Mouse (Mus musculus): ENCODE measurements at regions not wholly inside any gene's neighbourhood (a gene's known extent, or its start where the extent isn't known, plus 50 kb on each side); places are given as distances from the start of the nearest gene placed in this dataset.

DNA sequence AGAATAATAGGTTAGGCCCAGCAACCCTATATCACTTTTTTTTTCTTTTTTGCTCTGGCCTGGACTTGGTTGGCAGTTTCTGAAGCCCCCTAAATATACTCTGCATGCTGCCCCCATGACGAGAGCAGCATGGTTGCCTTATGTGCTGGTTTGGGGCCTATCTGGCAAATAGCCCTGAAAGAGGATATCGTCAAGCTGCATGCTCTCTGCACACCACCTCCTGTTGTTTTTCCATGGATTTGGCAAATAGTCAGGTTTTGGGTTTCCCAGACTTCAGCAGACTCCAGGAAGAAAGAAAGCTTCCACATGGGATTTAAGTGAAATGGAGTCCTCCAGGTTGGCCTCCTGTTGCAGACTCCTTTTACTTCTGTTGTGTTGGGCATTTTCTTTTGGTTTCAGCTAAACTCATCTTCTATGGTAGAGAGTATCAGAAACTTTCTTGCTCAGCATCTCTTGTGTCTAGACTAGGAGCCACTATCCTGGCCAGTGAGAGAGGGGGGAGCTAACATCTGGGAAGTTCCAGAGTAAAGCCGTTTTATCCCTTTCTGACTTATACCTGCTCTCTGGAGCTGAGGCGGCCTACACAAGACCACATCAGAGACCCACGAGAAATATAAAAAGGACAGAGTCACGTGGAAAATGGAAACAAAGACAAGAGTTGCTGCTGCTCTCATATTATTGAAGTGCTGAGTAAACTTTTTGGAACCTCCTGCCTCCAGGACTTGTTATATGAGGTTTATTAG, 140.4 kb upstream of the Egfl6 start:
- no peak for DNase-seq

DNA sequence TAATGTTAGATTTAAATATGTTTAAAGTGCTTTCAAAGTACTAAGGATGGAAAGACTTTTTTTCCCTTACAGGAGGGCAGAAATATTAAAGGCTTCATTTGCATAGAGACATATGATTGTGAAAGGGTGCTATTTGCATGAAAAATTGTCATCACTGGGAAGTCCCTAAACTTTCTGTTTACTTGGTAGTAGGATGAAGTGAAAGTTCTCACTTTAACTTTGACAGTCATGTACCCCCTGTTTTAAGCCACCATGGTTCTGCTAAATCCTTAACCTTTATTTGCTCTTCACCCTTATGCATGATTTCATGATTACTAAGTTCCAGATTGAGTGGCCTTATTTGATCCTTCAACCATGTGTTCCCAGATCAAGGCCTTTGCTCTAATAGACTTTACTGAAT, 132.6 kb upstream of the Egfl6 start:
- no peak for DNase-seq

DNA sequence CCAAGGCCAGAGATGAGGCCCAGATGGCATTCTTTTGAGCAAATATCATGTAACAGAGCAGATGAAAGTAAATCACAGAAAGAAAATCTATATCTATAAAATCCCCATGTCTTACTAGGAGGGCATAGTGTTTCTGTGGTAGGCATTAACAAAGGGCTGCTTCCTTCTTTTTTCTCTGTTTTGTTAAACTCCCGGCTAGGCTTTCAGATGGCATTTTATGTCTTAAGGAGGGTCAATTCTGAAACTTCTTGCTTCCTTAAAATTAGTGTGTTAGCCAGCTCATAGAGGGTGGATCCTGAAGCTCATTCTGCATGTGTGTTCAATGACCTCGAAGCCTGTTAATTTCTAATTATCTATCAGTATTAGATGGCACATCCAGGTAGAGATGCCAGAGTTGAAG, 123.8 kb upstream of the Egfl6 start:
- no peak for DNase-seq

DNA sequence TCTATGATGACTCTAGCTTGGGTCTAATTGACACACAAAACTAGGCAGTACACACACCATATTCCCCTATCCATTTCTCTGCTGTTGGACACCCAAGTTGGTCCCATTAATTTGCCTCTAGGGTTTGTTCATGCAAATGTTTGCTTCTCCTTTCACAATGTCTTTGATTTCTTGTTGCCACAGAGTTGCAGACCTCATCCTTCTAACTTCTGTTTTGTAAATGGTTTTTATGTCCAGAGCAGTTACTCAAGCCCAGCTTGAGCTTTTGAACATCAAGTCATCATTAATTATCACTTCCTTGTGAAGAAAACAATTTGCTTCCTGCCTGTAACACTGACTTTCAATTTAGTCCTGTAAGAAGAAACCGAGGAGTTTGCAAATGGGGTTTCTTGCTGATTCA, 122.6 kb upstream of the Egfl6 start:
- DNase-seq = no peak

DNA sequence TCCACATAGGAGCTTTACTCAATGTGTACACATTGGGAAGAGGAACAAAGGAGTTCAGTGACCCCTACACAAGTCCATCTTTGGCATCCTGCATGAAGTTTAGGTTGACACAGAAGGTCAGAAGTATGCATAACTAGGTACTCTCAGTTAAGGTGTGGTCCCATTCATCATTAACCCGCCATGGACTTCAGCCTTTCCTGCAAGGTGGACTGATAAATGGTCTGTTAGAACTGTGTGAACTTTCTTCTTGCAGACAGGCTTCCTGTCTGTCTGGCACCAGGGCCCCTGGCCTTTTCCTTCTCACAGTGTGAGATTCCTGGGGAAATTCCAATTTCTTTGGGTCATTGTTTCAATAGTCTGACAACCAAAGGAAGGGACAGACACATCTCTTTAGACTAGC, 121.5 kb upstream of the Egfl6 start:
- DNase-seq = no peak

DNA sequence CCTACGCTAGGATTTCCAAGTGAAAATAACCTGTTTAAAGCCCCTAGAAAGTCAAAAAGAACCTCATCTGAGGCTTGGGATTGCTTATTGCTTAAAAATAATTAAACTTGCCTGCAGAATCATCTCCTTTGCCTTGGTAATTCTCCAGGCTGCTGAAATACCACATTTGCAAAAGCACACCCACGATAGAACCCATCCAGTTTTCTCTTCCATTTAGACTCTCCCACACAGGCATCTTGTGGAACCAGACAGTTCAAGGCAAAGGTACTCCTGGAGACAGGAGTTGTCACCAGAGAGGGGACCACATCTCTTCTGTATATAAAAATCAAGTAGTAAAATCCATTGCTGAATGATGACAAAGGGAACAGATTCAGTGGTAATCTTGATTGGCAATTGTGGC, 118.8 kb upstream of the Egfl6 start:
- no peak for DNase-seq

DNA sequence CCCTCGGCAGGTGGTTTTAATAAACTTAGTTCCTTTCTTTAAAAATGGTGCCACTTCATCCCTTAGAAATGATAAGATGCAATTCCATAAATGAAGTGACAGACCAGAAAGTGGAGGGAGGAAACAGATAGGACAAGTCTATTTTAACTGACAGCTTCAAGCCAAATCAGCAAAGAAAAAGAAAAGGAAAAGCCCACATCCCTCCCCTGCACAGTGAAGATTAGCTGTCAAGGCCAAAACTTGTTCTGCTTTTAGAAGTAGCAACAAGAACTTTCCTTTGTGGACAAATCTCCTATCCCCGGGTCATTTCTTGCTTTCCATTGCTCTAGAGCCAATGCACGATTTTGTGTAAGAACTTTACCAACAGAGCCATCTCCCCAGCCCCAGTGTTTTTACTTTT, 108.7 kb upstream of the Egfl6 start:
- no peak for DNase-seq

DNA sequence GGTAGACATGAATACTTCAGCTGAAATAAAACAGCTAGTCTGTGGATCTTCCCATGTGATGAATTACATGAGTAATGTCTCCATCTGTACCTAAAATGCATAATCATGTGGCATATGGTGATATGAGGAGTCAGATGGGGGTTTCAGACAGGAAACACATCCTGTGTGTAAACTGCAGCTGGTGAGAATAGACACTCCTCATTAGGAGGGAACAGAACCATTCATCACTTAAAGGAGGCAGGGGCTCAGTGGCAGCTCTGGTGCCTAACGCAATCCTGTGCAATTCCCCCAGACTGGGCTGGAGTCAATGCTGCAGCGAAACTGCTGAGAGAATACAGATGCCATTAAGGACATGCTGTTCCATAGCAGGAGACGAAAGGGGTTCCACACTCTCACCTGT, 103.3 kb upstream of the Egfl6 start:
- no peak for DNase-seq

DNA sequence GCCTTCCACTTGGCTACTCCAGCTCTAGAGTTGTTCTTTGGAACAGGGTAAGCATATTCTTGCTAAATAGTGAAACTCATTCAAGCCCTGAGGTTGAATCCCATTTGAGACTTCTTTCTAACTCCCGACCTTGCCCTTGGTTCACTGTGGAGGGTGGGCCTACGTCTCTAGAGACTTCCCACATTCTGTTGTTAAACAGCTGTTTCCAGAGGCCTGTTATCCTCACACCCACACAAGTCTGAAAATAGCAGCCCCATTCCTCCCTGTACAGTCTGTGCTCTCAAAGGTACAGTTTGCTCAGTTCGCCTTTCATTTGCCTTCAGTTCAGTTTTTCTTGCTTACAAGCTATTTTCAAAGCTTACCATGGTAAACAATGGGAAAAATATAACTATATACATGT, 87.9 kb upstream of the Egfl6 start:
- no peak for DNase-seq

DNA sequence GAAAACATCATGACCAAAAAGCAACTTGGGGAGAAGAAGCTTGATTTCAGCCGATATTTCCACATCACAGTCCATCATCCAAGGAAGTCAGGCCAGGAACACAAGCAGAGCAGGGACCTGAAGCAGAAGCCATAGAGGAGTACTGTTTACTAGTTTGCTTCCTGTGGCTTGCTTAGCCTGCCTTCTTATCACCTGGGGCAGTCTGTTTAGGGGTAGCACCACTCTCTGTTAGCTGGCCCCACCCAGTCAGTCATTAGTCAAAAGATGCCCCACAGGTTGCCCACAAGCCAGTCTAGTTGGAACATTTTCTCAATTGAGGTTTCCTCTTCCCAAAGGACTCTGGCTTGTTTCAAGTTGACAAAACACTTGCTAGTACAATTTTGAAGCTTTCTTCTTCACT, 87.1 kb upstream of the Egfl6 start:
- no peak for DNase-seq

DNA sequence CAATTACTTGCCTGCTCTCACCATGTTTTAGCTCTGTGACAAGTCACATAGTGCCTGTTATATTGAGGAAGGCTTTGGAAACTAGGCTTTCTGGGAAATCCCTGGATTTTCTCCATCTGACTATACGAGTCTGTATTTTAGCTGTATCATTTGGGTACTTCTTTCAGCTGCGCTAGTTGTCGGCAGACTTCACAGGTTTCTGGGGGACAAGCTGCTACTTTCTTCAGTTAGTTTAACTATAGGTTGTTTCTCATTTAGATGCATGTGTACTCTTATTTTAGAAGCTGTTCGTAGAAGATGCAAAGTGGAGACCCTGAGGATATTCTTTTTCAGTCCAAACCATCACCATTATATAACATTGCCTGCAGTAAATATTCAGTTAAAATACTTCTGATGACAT, 86.3 kb upstream of the Egfl6 start:
- no peak for DNase-seq

DNA sequence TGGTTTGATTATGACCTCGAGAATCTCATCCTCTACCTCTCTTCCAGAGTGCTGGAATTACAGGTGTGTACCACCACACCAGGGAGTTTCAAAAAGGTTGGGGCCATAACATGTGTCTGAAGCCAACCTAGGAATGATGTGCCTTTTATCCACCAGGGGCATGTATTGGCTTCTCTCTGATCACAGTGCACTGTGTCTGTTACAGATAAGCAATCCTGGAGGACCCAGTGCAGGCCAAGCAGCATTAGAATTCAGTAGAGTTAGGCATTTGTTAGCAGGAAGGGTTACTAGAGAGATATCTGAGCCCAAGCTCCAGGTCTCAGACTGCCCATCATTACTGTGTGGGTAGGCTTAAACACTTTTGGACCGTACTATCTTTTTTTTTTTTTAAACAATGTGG, 80.8 kb upstream of the Egfl6 start:
- DNase-seq = no peak

DNA sequence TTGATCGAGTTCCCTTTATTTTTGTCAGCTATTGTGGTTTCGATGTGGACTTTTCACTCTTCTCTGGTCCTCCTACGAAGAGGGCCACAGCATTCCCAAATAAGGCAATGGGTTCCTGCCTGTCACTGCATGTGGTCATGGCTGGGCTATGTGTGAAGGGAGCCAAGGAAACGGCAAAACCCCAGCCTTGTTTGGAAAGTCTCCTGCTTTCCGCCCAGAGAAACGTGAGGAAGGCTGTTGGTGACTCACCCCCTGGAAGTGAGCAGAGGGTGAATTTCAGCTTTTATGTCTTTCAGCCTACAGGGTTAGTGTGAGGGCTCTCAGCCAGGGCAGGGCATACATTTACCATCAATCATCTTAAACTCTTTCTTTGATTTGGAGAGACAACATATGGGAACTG, 76.3 kb upstream of the Egfl6 start:
- peak; percentile 57 to 74 for DNase-seq

DNA sequence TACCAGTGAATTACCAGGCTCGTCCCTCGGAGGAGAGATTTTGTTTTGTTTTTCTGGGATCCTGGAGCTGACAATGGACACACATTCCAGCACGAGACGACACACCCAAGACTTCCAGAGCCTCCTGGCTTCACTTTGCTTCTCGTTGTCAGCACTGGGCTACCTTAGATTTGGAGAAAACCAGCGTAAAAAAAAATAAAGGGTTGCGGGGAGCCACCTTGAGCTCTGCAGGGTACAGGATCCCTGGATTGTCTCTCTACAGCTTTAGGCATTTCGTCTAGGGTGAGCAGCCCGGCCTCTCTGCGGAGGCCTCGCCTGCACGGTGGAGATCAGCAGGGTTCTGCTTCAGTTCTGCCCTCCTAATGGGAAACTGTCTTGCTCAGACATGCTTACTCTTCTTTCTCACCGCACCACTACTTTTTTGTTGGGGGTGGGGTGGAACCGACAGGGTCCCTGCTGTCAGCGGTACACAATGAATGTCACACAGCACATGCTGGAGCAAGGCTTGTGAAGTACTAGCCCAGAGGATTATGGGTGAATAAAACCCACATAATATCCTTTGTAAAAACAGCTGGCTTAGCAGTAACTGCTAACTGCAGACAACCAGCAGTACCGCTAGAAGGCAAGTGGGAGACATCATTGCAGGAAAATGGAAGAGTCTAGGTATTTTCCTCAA, 75.7 kb upstream of the Egfl6 start:
- peak; percentile 7 to 64 for DNase-seq

DNA sequence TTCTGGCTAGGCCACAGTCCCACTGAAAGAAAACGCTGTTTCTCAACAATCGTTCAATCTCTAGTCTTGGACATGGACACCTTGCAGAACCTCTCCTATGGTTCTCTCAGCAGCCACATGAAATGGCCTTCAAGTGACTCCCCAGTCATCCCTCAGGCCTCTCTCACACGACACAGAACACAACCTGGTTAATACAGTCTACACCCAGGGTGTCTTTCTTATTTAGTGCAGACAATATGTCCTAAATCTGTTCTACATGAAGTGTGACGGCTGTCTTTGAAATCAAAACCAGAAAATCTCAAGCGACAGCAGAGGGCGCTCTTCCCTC, 75.2 kb upstream of the Egfl6 start:
- DNase-seq = peak in 1 of 2 experiments; percentile 59

DNA sequence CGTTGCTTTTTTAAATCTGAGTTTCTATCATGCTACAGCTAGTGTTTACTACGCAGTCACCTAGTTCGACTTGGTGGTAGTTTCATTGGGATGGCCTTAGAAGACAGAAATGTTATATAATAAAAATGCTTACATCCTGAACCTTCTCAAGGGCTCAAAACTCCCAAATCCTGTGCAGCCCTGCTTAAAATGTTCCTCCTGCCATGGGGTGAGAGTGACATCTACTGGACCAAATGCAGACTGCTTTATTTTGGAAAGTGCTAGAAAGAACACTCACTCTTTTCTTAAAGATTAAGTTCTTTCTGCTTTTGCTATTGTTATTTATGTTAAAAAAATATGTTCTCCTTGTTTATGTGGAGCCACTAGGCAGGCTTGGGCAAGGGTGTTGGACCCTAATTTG, 66.9 kb upstream of the Egfl6 start:
- DNase-seq = peak; percentile 7 to 25

DNA sequence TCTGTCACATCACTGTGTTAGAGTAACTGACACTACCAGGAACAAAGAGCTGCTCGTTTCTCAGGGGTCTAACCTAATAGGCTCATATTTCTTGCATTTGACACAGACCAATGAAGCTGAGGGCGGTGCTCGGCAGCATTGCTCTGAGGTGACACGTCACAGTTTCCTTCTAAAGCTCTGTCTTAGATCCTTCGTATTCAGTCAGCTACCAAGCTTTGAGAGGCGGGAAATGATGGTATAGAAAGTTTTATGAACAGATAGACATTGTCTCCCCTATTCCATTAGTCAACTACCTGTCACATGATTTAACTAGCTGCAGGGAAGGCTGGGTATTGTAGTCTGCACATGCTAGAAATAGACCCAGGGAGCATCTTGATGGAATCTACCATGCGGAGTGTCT, 60.2 kb upstream of the Egfl6 start:
- no peak for DNase-seq

DNA sequence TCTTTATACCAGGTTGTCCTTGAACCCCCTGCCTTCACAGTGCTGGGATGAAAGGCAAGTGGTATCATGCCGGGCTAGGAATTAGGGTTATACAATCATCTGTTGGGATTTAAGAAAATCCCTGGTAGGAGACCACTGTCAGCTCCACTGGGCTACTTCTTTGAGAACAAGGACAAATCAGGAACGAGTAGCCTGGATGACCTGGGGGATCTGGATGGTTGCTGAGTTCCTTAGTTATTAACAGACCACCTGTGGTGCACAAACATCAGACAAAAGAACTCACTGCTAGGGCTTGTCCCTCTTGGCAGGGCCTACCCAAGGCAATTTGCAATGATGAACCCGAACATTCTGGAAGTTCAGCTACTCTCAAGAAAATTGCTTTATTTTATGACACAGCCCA, 55.7 kb upstream of the Egfl6 start:
- no peak for DNase-seq

DNA sequence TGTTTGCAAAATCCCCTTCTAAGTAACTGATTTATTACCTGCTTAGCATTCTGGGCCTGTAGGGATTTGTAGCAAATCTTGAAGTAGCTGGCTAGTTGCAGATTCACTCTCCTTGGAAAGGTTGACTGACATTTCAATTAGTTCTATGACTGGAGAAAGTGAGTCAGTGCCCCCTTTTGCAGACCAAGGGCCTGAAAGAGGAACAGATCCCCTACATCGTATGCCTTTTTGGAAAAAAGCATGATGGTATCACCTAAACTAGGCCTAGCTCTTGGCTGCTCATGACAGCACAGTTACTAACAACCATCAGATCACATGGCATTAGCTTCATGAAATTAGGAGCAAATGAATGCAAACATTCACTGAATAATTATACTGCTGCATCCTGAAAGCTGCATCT, 54.7 kb upstream of the Egfl6 start:
- no peak for DNase-seq
